In the genomic region with DNA sequence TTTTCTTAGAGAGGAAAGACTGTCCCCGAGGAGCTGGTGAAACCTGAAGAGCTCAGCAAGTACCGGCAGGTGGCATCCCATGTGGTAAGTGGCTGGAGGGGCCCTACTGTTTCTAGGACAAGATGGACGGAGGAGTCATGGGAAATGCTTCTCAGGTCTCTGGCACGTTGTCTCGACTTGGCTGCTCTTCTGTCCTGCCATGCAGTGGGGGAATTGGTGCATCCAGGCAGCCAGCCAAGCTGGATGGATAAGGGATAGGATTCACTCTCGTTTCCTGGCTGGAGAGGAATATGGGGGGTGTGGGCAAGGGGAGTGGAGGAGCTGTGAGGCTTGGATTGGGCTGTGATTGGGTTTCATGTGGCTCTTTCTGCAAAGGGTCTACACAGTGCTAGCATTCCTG, we compare ENCODE assay signal across 22 mouse cellular contexts. TPM values are rescaled to one million over a fixed set of nuclear protein-coding genes. Genes with fewer than 3 reads are reported as not detected.
A peak's percentile ranks its signal among the peaks of the same experiment; 100 is the strongest.
DNase-seq lines count a peak whose midpoint lies in the region; ATAC-seq and TF ChIP-seq lines count a peak whose summit lies in the region.
"Had no signal": no experiment of that assay in that cellular context is flagged by ENCODE, and none has a peak within 500 bp of the region (broad histone marks: within the 10 kb centered on the region; RNA-seq: fewer than 3 reads in every experiment).

No protein-coding gene starts in this region.

- no peak overlapping the region for H3K4me2 ChIP-seq in limb, embryonic 15.5 days
- H3K4me2 ChIP-seq in heart, embryonic 16.5 days (ENCODE audit: low read depth, low read length), result no peak overlapping the region
- no peak overlapping the region for H3K4me2 ChIP-seq in forebrain, postnatal 0 days (ENCODE audit: low read depth)
- no peak overlapping the region for H3K4me2 ChIP-seq in forebrain, embryonic 13.5 days
- H3K4me2 ChIP-seq: neural tube, embryonic 13.5 days had no signal

- 75% methylated on average over 6 of the region's 6 CpGs for WGBS in limb, embryonic 15.5 days
- 86% methylated on average over 6 of the region's 6 CpGs for WGBS in limb, embryonic 10.5 days
- 47% methylated on average over 6 of the region's 6 CpGs for WGBS in heart, embryonic 16.5 days
- WGBS in forebrain, postnatal 0 days, result 67% methylated on average over 6 of the region's 6 CpGs
- 84% methylated on average over 6 of the region's 6 CpGs for WGBS in forebrain, embryonic 13.5 days

- H3K9me3 ChIP-seq in limb, embryonic 15.5 days, result no peaks in the 10 kb centered on the region
- H3K9me3 ChIP-seq in limb, embryonic 10.5 days (replicated peaks), result no peaks in the 10 kb centered on the region
- no peaks in the 10 kb centered on the region for H3K9me3 ChIP-seq in heart, embryonic 16.5 days (replicated peaks; ENCODE audit: control insufficient read depth, low read length)
- H3K9me3 ChIP-seq in forebrain, postnatal 0 days (ENCODE audit: low read length), result no peaks in the 10 kb centered on the region
- H3K9me3 ChIP-seq in forebrain, embryonic 13.5 days (replicated peaks), result no peaks in the 10 kb centered on the region
- H3K9me3 ChIP-seq: G1E; hindbrain, embryonic 10.5 days; megakaryocyte, embryonic 14.5 days; neural tube, embryonic 13.5 days had no signal

- H3K4me1 ChIP-seq in limb, embryonic 15.5 days, result peaks cover 15% of the 10 kb centered on the region
- peaks cover 20% of the 10 kb centered on the region for H3K4me1 ChIP-seq in limb, embryonic 10.5 days
- peaks cover 26% of the 10 kb centered on the region for H3K4me1 ChIP-seq in heart, embryonic 16.5 days (ENCODE audit: control insufficient read depth, insufficient read depth, low read length)
- peaks cover 12% of the 10 kb centered on the region for H3K4me1 ChIP-seq in forebrain, postnatal 0 days (ENCODE audit: insufficient read depth)
- H3K4me1 ChIP-seq in forebrain, embryonic 13.5 days, result peaks cover 19% of the 10 kb centered on the region

- peak; percentile 21; the same call in 1 of the 2 replicates for TF ChIP-seq CTCF in gastrocnemius, adult 2 months (IDR thresholded peaks at IDR 0.05)
- no peak for TF ChIP-seq CTCF in forebrain, postnatal 0 days (IDR thresholded peaks at IDR 0.05; ENCODE audit: low read depth)

- H3K36me3 ChIP-seq in limb, embryonic 15.5 days, result peaks cover 72% of the 10 kb centered on the region
- H3K36me3 ChIP-seq in limb, embryonic 10.5 days, result peaks cover 86% of the 10 kb centered on the region
- peaks cover 62% of the 10 kb centered on the region for H3K36me3 ChIP-seq in heart, embryonic 16.5 days (ENCODE audit: control insufficient read depth, insufficient read depth)
- H3K36me3 ChIP-seq in forebrain, postnatal 0 days (ENCODE audit: insufficient read depth), result peaks cover 77% of the 10 kb centered on the region
- peaks cover 82% of the 10 kb centered on the region for H3K36me3 ChIP-seq in forebrain, embryonic 13.5 days (ENCODE audit: poor library complexity, severe bottlenecking)

- no peaks in the 10 kb centered on the region for H3K27me3 ChIP-seq in limb, embryonic 15.5 days
- no peaks in the 10 kb centered on the region for H3K27me3 ChIP-seq in limb, embryonic 10.5 days (ENCODE audit: low read depth, poor library complexity, severe bottlenecking)
- no peaks in the 10 kb centered on the region for H3K27me3 ChIP-seq in heart, embryonic 16.5 days (ENCODE audit: control insufficient read depth, insufficient read depth, low read length)
- H3K27me3 ChIP-seq in forebrain, postnatal 0 days (ENCODE audit: insufficient read depth, low read length), result no peaks in the 10 kb centered on the region
- no peaks in the 10 kb centered on the region for H3K27me3 ChIP-seq in forebrain, embryonic 13.5 days
- H3K27me3 ChIP-seq: megakaryocyte, embryonic 14.5 days; neural tube, embryonic 13.5 days had no signal

- ATAC-seq in cerebellum, adult (ENCODE audit: insufficient number of reproducible peaks, low FRiP score, low TSS enrichment), result no peak
- ATAC-seq in limb, embryonic 15.5 days (ENCODE audit: insufficient number of reproducible peaks, low FRiP score, low TSS enrichment, low read depth), result no peak
- no peak; the same call in 1 of the 2 replicates for ATAC-seq in heart, embryonic 16.5 days (replicated peaks; ENCODE audit: extremely low read depth, insufficient read depth, low FRiP score)
- no peak for ATAC-seq in forebrain, postnatal 0 days
- ATAC-seq in forebrain, embryonic 13.5 days, result no peak
- ATAC-seq: CD4-positive, CD25-positive, alpha-beta regulatory T cell, adult 4 months; inflammation-experienced regulatory T-cells, adult 6 months; lung, postnatal 0 days had no signal

- peak; percentile 44 for DNase-seq in cerebellum, adult 9-11 months
- no peak for DNase-seq in limb, embryonic 10.5 days (ENCODE audit: low spot score)
- peak; percentile 86 for DNase-seq in gastrocnemius, adult 2 months
- no peak for DNase-seq in forebrain, postnatal 0 days
- DNase-seq: kidney, adult 8-10 months; thymus, adult 2 months had no signal

- intact Hi-C loops in gastrocnemius, adult 2 months (cut with DNase I), result no loop called here

- H3K9ac ChIP-seq in limb, embryonic 15.5 days, result no peak overlapping the region
- H3K9ac ChIP-seq in heart, embryonic 16.5 days (ENCODE audit: low read length), result no peak overlapping the region; the same call in 1 of the 2 replicates
- no peak overlapping the region for H3K9ac ChIP-seq in forebrain, postnatal 0 days
- H3K9ac ChIP-seq in forebrain, embryonic 13.5 days, result no peak overlapping the region
- H3K9ac ChIP-seq: liver, embryonic 14.5 days; neural tube, embryonic 13.5 days had no signal

- H3K4me3 ChIP-seq in limb, embryonic 15.5 days, result no peak overlapping the region
- H3K4me3 ChIP-seq in limb, embryonic 10.5 days, result no peak overlapping the region
- no peak overlapping the region for H3K4me3 ChIP-seq in gastrocnemius, adult 2 months
- H3K4me3 ChIP-seq in heart, embryonic 16.5 days (ENCODE audit: low read length), result no peak overlapping the region
- H3K4me3 ChIP-seq in forebrain, postnatal 0 days (ENCODE audit: low read depth, low read length), result no peak overlapping the region
- H3K4me3 ChIP-seq in forebrain, embryonic 13.5 days, result no peak overlapping the region
- H3K4me3 ChIP-seq: hindbrain, embryonic 10.5 days; megakaryocyte, embryonic 14.5 days; neural tube, embryonic 13.5 days had no signal

- 0 out of 2 replicates have a peak overlapping the region, but pooled peaks have one; percentile 13 for H3K27ac ChIP-seq in limb, embryonic 15.5 days
- H3K27ac ChIP-seq in limb, embryonic 10.5 days, result no peak overlapping the region
- H3K27ac ChIP-seq in gastrocnemius, adult 2 months, result peak overlapping the region; percentile 75
- H3K27ac ChIP-seq in heart, embryonic 16.5 days (ENCODE audit: low read length), result peak overlapping the region; percentile 20; the same call in 1 of the 2 replicates
- no peak overlapping the region for H3K27ac ChIP-seq in forebrain, postnatal 0 days (ENCODE audit: low read depth, low read length)
- H3K27ac ChIP-seq in forebrain, embryonic 13.5 days, result no peak overlapping the region
- H3K27ac ChIP-seq: hindbrain, embryonic 10.5 days; liver, embryonic 14.5 days; neural tube, embryonic 13.5 days had no signal

RNA-seq across cellular contexts. Expression of a gene that starts 5.3 kb away (rescaled TPM):
- 35.7 and 40.6 TPM in 2 replicates for polyA plus RNA-seq in limb, embryonic 15.5 days (2015; fragmentation: Nextera tagmentation; extraction: Ambion mirVana)
- 47.2 and 51.5 TPM in 2 replicates for polyA plus RNA-seq in limb, embryonic 10.5 days (2016; fragmentation: Nextera tagmentation; extraction: Ambion mirVana)
- total RNA-seq in gastrocnemius, adult 2 months (2021), result 100 to 1,000 TPM; 150 to 184 TPM
- polyA plus RNA-seq in heart, embryonic 16.5 days (2015; fragmentation: Nextera tagmentation; extraction: Ambion mirVana), result 35.9 and 37.7 TPM in 2 replicates
- total RNA-seq in forebrain, postnatal 0 days (2014; rRNA removed), result 243 and 271 TPM in 2 replicates
- 35.6 and 36.9 TPM in 2 replicates for polyA plus RNA-seq in forebrain, postnatal 0 days (2015; fragmentation: Nextera tagmentation; extraction: Ambion mirVana)
- polyA plus RNA-seq in forebrain, embryonic 13.5 days (2015; fragmentation: Nextera tagmentation; extraction: Ambion mirVana), result 45.3 and 50.8 TPM in 2 replicates

RNA-seq across cellular contexts. Expression of a gene that starts 18.5 kb away (rescaled TPM):
- polyA plus RNA-seq in limb, embryonic 15.5 days (2015; fragmentation: Nextera tagmentation; extraction: Ambion mirVana), result 138 and 163 TPM in 2 replicates
- polyA plus RNA-seq in limb, embryonic 10.5 days (2016; fragmentation: Nextera tagmentation; extraction: Ambion mirVana), result 71.7 and 72.3 TPM in 2 replicates
- 100 to 1,000 TPM; 227 to 255 TPM for total RNA-seq in gastrocnemius, adult 2 months (2021)
- 108 and 112 TPM in 2 replicates for polyA plus RNA-seq in heart, embryonic 16.5 days (2015; fragmentation: Nextera tagmentation; extraction: Ambion mirVana)
- 22.2 and 25.5 TPM in 2 replicates for total RNA-seq in forebrain, postnatal 0 days (2014; rRNA removed)
- polyA plus RNA-seq in forebrain, postnatal 0 days (2015; fragmentation: Nextera tagmentation; extraction: Ambion mirVana), result 33.7 and 38.8 TPM in 2 replicates
- 33.6 and 35.6 TPM in 2 replicates for polyA plus RNA-seq in forebrain, embryonic 13.5 days (2015; fragmentation: Nextera tagmentation; extraction: Ambion mirVana)

RNA-seq across cellular contexts. Expression of a gene that starts 20.1 kb away (rescaled TPM):
- polyA plus RNA-seq in limb, embryonic 15.5 days (2015; fragmentation: Nextera tagmentation; extraction: Ambion mirVana), result not detected in 2 replicates
- polyA plus RNA-seq in limb, embryonic 10.5 days (2016; fragmentation: Nextera tagmentation; extraction: Ambion mirVana), result not detected in 2 replicates
- total RNA-seq in gastrocnemius, adult 2 months (2021), result not detected
- 0.14 TPM in 1 of 2 replicates, not detected in the other for polyA plus RNA-seq in heart, embryonic 16.5 days (2015; fragmentation: Nextera tagmentation; extraction: Ambion mirVana)
- total RNA-seq in forebrain, postnatal 0 days (2014; rRNA removed), result 0.10 and 0.23 TPM in 2 replicates
- 0.59 and 0.68 TPM in 2 replicates for polyA plus RNA-seq in forebrain, postnatal 0 days (2015; fragmentation: Nextera tagmentation; extraction: Ambion mirVana)
- polyA plus RNA-seq in forebrain, embryonic 13.5 days (2015; fragmentation: Nextera tagmentation; extraction: Ambion mirVana), result not detected in 2 replicates
- total RNA-seq: adrenal gland, adult 18-20 months; G1E; layer of hippocampus, postnatal 25 days had no signal
- polyA plus RNA-seq: CD4-positive, CD25-positive, alpha-beta regulatory T cell, adult 4 months; forebrain, embryonic 11.5 days; G1E; inflammation-experienced regulatory T-cells, adult 6 months; limb, embryonic 11.5 days; liver, embryonic 14.5 days; lung, postnatal 0 days; neural tube, embryonic 13.5 days had no signal

RNA-seq across cellular contexts. Expression of a gene that starts 30.6 kb away (rescaled TPM):
- 65.2 and 67.4 TPM in 2 replicates for polyA plus RNA-seq in limb, embryonic 15.5 days (2015; fragmentation: Nextera tagmentation; extraction: Ambion mirVana)
- polyA plus RNA-seq in limb, embryonic 10.5 days (2016; fragmentation: Nextera tagmentation; extraction: Ambion mirVana), result 151 and 160 TPM in 2 replicates
- total RNA-seq in gastrocnemius, adult 2 months (2021), result 1 to 10 TPM; 2.8 to 7.2 TPM
- 36.7 and 47.0 TPM in 2 replicates for polyA plus RNA-seq in heart, embryonic 16.5 days (2015; fragmentation: Nextera tagmentation; extraction: Ambion mirVana)
- 323 and 362 TPM in 2 replicates for total RNA-seq in forebrain, postnatal 0 days (2014; rRNA removed)
- 180 and 184 TPM in 2 replicates for polyA plus RNA-seq in forebrain, postnatal 0 days (2015; fragmentation: Nextera tagmentation; extraction: Ambion mirVana)
- polyA plus RNA-seq in forebrain, embryonic 13.5 days (2015; fragmentation: Nextera tagmentation; extraction: Ambion mirVana), result 131 and 135 TPM in 2 replicates

RNA-seq across cellular contexts. Expression of a gene that starts 36.6 kb away (rescaled TPM):
- 0.09 TPM in 1 of 2 replicates, not detected in the other for polyA plus RNA-seq in limb, embryonic 15.5 days (2015; fragmentation: Nextera tagmentation; extraction: Ambion mirVana)
- polyA plus RNA-seq in limb, embryonic 10.5 days (2016; fragmentation: Nextera tagmentation; extraction: Ambion mirVana), result 0.08 TPM in 2 replicates
- total RNA-seq in gastrocnemius, adult 2 months (2021), result not detected
- 0.11 and 0.24 TPM in 2 replicates for polyA plus RNA-seq in heart, embryonic 16.5 days (2015; fragmentation: Nextera tagmentation; extraction: Ambion mirVana)
- total RNA-seq in forebrain, postnatal 0 days (2014; rRNA removed), result 0.57 and 0.77 TPM in 2 replicates
- 0.05 and 0.10 TPM in 2 replicates for polyA plus RNA-seq in forebrain, postnatal 0 days (2015; fragmentation: Nextera tagmentation; extraction: Ambion mirVana)
- polyA plus RNA-seq in forebrain, embryonic 13.5 days (2015; fragmentation: Nextera tagmentation; extraction: Ambion mirVana), result 0.06 and 0.17 TPM in 2 replicates
- total RNA-seq: adrenal gland, adult 18-20 months; G1E had no signal
- polyA plus RNA-seq: CD4-positive, CD25-positive, alpha-beta regulatory T cell, adult 4 months; G1E; hindbrain, embryonic 10.5 days; limb, embryonic 11.5 days; neural tube, embryonic 13.5 days had no signal

Comparison
In these comparisons a context has a peak if more than half of its experiments do, and no peak if none do; other contexts are left out.
1. H3K27ac ChIP-seq: peak in limb, embryonic 15.5 days (single experiment), gastrocnemius, adult 2 months (single experiment) and heart, embryonic 16.5 days (single experiment); none in limb, embryonic 10.5 days (single experiment), forebrain, postnatal 0 days (single experiment) and forebrain, embryonic 13.5 days (single experiment).
2. DNase-seq: peak in cerebellum, adult 9-11 months (single experiment) and gastrocnemius, adult 2 months (single experiment); none in limb, embryonic 10.5 days (single experiment) and forebrain, postnatal 0 days (single experiment).